Mouse (Mus musculus) limb, embryonic 14.5 days (tissue): ENCODE measurements around the gene Cubn. TPM values are rescaled to one million over a fixed set of nuclear protein-coding genes. Genes with fewer than 3 reads are reported as not detected.

Source experiments
- ATAC-seq: fragments of 200-750 bp; cut with Nextera tagmentation; 2 replicates; pipeline ENCODE4 v1.8.0; 2017; ENCODE audit warnings: low read depth, moderate number of reproducible peaks, moderate TSS enrichment; ENCODE audit not compliant: low FRiP score
- DNase-seq: peaks from one replicate; pipeline ENCODE4 v3.0.0-alpha.2; 2015; ENCODE audit warnings: low spot score
- H3K27ac ChIP-seq: fragments of 300-500 bp; sonication (generic); replicated peaks from 2 replicates; pipeline ENCODE4 v1.5.1; 2014; ENCODE audit warnings: low read depth, mild to moderate bottlenecking, low read length, moderate library complexity, mixed read lengths
- H3K27me3 ChIP-seq: fragments of 300-500 bp; sonication (generic); 2 replicates; pipeline ENCODE4 v1.6.1; 2014; ENCODE audit warnings: low read length, mixed read lengths; ENCODE audit not compliant: control insufficient read depth, insufficient read depth
- H3K36me3 ChIP-seq: fragments of 300-500 bp; sonication (generic); 2 replicates; pipeline ENCODE4 v1.6.1; 2014; ENCODE audit warnings: mild to moderate bottlenecking, low read length, moderate library complexity, mixed read lengths; ENCODE audit not compliant: control insufficient read depth, insufficient read depth
- H3K4me1 ChIP-seq: fragments of 300-500 bp; sonication (generic); 2 replicates; pipeline ENCODE4 v1.6.1; 2014; ENCODE audit warnings: antibody characterized with exemption, low read length, mixed read lengths; ENCODE audit not compliant: control insufficient read depth, insufficient read depth
- H3K4me2 ChIP-seq: fragments of 300-500 bp; sonication (generic); replicated peaks from 2 replicates; pipeline ENCODE4 v1.6.1; 2014; ENCODE audit warnings: low read depth, mild to moderate bottlenecking, low read length, moderate library complexity; ENCODE audit not compliant: severe bottlenecking
- H3K4me3 ChIP-seq: fragments of 300-500 bp; sonication (generic); replicated peaks from 2 replicates; pipeline ENCODE4 v1.5.1; 2014; ENCODE audit warnings: low read length
- H3K9ac ChIP-seq: fragments of 300-500 bp; sonication (generic); 2 replicates; pipeline ENCODE4 v1.6.1; 2014; ENCODE audit warnings: mild to moderate bottlenecking, low read depth, low read length, moderate library complexity; ENCODE audit not compliant: severe bottlenecking
- H3K9me3 ChIP-seq: fragments of 300-500 bp; sonication (generic); 2 replicates; pipeline ENCODE4 v1.6.1; 2016; ENCODE audit warnings: low read length; ENCODE audit not compliant: control insufficient read depth
- POLR2A ChIP-seq: fragments of 200-500 bp; IDR thresholded peaks from 2 replicates; pipeline ENCODE4 v1.8.0; 2012; ENCODE audit warnings: inconsistent platforms, mild to moderate bottlenecking, moderate library complexity, borderline replicate concordance; ENCODE audit not compliant: insufficient read depth, insufficient read length; ENCODE audit errors: extremely low read depth
- WGBS: fragments of 180-500 bp; shearing (Covaris S2); extraction: QIAGEN DNeasy Blood & Tissue Kit; methylation state at CpG from one replicate; pipeline ENCODE4 v1.1.7; 2014; 5-methylcytosine and 5-hydroxymethylcytosine counted together
- polyA plus RNA-seq, 2 experiments: library from polyadenylated mRNA; depleted of rRNA in 1 of 2; stranded (reverse) in 1 of 2; unstranded in 1 of 2; fragments of >200 nt; fragmentation: Nextera tagmentation in 1 of 2; extraction: Ambion mirVana in 1 of 2; gene quantifications; 2 replicates each; pipeline versions ENCODE4 v1.2.1 to v1.2.3; 2012 to 2014

Cubn gene
- polyA plus RNA-seq, 2 experiments = 0.28 TPM

GRCm38 (mm10) chr2:13450470-13450869 lies 41.1 kb downstream of the Cubn start:
- peaks cover 20% of the 10 kb centered on the region for H3K4me1 ChIP-seq
- no peak overlapping the region for H3K9ac ChIP-seq
- ATAC-seq (no peak), DNase-seq (peak; percentile 53)
- no peaks in the 10 kb centered on the region for H3K27me3 ChIP-seq
- no peaks in the 10 kb centered on the region for H3K36me3 ChIP-seq
- H3K4me2 ChIP-seq = no peak overlapping the region
- no peaks in the 10 kb centered on the region for H3K9me3 ChIP-seq
- no peak for TF ChIP-seq POLR2A
- H3K4me3 ChIP-seq = no peak overlapping the region
- H3K27ac ChIP-seq = no peak overlapping the region
- 18% methylated on average over 2 of the region's 2 CpGs for WGBS

- no peak overlapping the region for H3K4me3 ChIP-seq
- H3K27ac ChIP-seq = no peak overlapping the region
- ATAC-seq (no peak), DNase-seq (no peak)
- no peak for TF ChIP-seq POLR2A
- H3K27me3 ChIP-seq = no peaks in the 10 kb centered on the region
- no peak overlapping the region for H3K9ac ChIP-seq
- no peaks in the 10 kb centered on the region for H3K9me3 ChIP-seq
- H3K36me3 ChIP-seq = no peaks in the 10 kb centered on the region
- 91% methylated on average over 4 of the region's 4 CpGs for WGBS
- H3K4me2 ChIP-seq = no peak overlapping the region
- H3K4me1 ChIP-seq = no peaks in the 10 kb centered on the region
Measured at GRCm38 (mm10) chr2:13445156-13445555, 46.5 kb downstream of the Cubn start.

GRCm38 (mm10) chr2:13438983-13439382 lies 52.6 kb downstream of the Cubn start:
- Histone ChIP-seq H3K9me3 (no peaks in the 10 kb centered on the region), H3K36me3 (no peaks in the 10 kb centered on the region), H3K4me2 (no peak overlapping the region), H3K27ac (no peak overlapping the region), H3K4me1 (no peaks in the 10 kb centered on the region), H3K9ac (no peak overlapping the region), H3K27me3 (no peaks in the 10 kb centered on the region), H3K4me3 (no peak overlapping the region)
- WGBS = 95% methylated on average over 1 of the region's 1 CpGs
- TF ChIP-seq POLR2A = no peak
- ATAC-seq = no peak
- no peak for DNase-seq

- DNase-seq (peak; percentile 22), ATAC-seq (0 out of 2 replicates have a peak, but pooled peaks have one; percentile 19)
- Histone ChIP-seq H3K4me1 (no peaks in the 10 kb centered on the region), H3K9ac (no peak overlapping the region), H3K4me2 (no peak overlapping the region), H3K4me3 (no peak overlapping the region), H3K9me3 (no peaks in the 10 kb centered on the region), H3K27ac (no peak overlapping the region; the same call in 1 of the 2 replicates), H3K27me3 (no peaks in the 10 kb centered on the region), H3K36me3 (no peaks in the 10 kb centered on the region)
- 71% methylated on average over 3 of the region's 3 CpGs for WGBS
- no peak for TF ChIP-seq POLR2A
Measured at GRCm38 (mm10) chr2:13438275-13438845, 53.3 kb downstream of the Cubn start.

- H3K27ac ChIP-seq = no peak overlapping the region
- no peaks in the 10 kb centered on the region for H3K36me3 ChIP-seq
- ATAC-seq = no peak
- H3K9me3 ChIP-seq = no peaks in the 10 kb centered on the region
- H3K27me3 ChIP-seq = no peaks in the 10 kb centered on the region
- H3K4me1 ChIP-seq = no peaks in the 10 kb centered on the region
- H3K9ac ChIP-seq = no peak overlapping the region
- no peak overlapping the region for H3K4me2 ChIP-seq
- TF ChIP-seq POLR2A = no peak
- WGBS = 88% methylated on average over 4 of the region's 4 CpGs
- H3K4me3 ChIP-seq = no peak overlapping the region
- no peak for DNase-seq
Measured at GRCm38 (mm10) chr2:13432002-13432401, 59.6 kb downstream of the Cubn start.
